Mouse (Mus musculus) heart, postnatal 25 days (tissue): ENCODE measurements around the gene Golga1. TPM values are rescaled to one million over a fixed set of nuclear protein-coding genes. Genes with fewer than 3 reads are reported as not detected.

ENCODE experiments used
- DNase-seq: peaks from one replicate; pipeline ENCODE4 v3.0.0; 2022; ENCODE audit warnings: low spot score
- intact Hi-C: fragments of 180-260 bp; cut with DNase I; formaldehyde crosslinking; loops from one replicate; pipeline ENCODE4 v1.15.1; 2025
- total RNA-seq, 2 experiments: library from RNA; stranded (reverse); gene quantifications; 2 replicates each; pipeline ENCODE4 v1.2.3; 2021

Gene Golga1
- total RNA-seq, 2 experiments from 2014 or later = 14.7 to 15.0 TPM

DNA sequence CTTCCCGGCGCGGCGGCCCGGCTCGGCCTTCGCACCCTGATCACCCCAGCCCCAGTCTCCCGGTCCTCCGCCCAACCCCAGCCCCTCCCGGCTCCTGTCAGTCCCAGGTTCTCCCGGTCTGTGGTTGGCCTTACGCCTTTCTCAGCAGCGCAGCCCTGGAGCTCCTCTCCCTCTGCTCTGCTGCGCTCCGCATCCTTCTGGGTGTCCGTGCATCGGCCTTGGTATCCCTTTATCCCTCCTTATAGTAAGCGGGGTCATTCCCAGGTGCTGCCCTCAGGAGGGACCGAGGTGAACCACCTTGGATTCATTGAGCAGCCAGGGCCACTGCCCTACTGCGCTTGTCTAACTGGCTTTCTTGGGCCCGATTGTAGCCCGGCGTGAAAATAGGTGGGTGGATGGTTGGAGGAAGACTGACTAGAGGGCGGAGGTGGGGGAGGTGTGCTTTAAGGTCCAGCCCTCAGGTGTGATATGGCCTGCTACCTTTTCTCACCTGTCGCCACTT, 56.9 kb downstream of the Golga1 start:
- no peak for DNase-seq
- intact Hi-C loops = loop anchor here (10.0 kb wide), 1 partner anchor 364 kb away; the partner anchor contains the start of gene Psmb7

DNA sequence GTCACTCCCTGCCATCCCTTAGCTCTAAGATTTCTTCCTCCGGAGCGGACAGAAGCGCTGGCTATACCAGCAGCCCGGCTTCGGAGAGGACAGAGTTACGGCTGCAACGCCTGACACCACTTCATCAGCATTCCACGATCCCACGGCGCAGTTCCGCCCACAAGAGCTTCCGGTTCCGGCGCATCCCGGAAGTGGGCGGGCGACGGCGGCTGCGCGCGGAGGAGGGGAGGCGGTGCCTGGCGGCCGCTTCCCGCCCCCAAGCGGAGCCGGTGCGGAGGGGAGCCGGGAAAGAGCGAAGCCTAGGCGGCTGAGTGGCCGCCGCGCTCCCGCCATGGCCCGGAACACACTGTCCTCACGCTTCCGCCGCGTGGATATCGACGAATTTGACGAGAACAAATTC, 57.5 kb downstream of the Golga1 start:
- intact Hi-C loops = loop anchor here (10.0 kb wide), 1 partner anchor 363 kb away; the partner anchor contains the start of gene Psmb7
- peak; percentile 87 for DNase-seq

DNA sequence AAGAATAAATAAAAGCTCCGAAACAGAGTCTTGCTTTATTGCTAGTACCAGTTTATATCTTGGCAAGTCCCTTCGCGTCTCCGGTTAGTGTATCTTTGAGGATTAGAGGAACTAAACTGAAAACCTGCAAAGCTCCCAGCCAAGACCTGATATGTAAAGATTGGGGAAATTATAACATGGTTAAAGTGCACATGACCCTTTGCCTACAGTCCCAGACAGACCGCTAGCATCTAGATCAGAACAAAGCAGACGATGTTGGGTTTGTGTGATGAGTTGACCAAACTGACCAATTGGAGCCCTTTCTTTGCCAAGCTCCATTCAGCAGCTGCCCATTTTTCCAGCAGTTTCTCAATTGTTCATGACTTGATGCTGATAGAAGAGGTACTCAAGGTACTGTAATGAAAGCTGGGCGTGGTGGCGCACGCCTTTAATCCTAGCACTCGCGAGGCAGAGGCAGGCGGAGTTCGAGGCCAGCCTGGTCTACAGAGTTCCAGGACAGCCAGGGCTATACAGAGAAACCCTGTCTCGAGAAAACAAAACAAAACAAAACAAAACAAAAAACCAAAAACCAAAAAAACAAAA, 59.1 kb downstream of the Golga1 start:
- intact Hi-C loops = loop anchor here (10.0 kb wide), 1 partner anchor 361 kb away; the partner anchor contains the start of gene Psmb7
- DNase-seq = no peak

DNA sequence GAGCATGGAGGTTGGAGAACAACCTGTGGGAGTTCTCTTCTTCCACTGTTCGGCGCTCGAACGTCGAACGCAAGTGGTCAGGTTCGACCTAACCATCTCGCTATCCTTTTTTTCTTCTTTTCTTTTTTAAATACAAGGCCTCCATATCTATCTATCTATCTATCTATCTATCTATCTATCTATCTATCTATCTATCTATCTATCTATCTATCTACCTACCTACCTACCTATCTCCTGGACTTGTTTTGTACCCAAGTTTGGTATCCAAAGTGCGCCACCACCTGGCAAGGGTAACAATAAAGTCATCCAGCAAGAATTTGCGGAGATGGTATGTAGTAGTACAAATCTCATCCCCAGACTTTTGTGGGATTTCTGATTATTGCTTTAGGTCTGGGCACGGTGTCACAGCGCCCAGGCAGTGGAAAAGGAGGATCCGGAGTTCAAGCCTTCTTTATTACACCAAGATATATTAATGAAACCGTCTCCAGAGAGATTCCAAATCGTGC, 59.7 kb downstream of the Golga1 start, which contains the start of gene Rpl35:
Gene Rpl35 (minus strand): TSS at position 51 of the 506 bp plus-strand sequence.
- DNase-seq = no peak
- intact Hi-C loops = loop anchor here (10.0 kb wide), 1 partner anchor 361 kb away; the partner anchor contains the start of gene Psmb7

DNA sequence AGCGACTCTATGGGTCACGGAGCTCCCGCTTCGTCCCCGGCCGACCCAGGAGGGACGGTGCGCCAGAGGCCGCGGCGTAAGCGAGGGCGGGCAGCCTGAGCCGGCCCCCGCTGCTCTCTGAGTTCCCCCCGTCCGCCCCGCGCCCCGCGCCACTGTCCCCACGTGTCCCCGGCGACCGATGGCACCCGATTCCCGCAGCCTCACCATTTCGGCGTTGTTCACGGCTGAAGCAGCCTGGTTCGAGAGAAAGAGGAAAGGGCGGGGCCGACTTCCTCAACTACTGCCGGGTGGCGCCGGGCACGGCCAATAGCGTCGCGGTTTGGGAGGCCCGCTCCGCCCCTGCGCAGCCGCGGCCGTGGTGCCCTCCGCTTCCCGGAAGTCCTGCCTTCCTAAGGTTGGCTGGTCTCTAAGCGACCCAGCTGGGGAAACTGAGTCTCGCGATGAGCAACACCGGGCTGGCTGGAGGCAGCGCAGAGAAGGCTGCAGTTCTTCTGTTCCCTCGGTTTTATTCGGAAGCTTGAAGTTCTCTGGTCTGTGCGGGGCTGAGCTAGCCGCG, 60.4 kb downstream of the Golga1 start, which contains the start of gene Arpc5l:
Gene Arpc5l (plus strand): TSS at position 469 of the 556 bp plus-strand sequence.
- DNase-seq = peak; percentile 85
- intact Hi-C loops = loop anchor here (10.0 kb wide), 1 partner anchor 360 kb away; the partner anchor contains the start of gene Psmb7

DNA sequence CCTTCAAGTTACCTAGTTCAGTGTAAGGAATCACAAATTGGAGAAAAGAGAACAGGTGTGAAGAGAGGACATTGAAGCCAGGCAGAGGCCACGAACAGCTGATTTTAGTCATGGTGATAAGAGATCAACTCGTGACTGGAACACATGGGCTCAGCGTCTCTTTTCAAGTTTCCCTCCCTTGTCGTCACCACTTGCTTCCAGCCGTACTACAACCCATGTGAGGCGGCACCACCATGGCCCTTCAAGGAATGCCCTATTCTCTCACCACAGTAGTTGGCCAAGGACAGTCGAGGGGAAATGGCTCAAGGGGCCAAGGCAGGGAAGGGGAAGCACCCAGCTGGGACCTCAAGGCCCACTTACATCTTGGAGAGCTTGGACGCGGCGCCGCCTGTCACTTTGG, 61.0 kb downstream of the Golga1 start:
- no peak for DNase-seq
- intact Hi-C loops = loop anchor here (10.0 kb wide), 1 partner anchor 360 kb away; the partner anchor contains the start of gene Psmb7

DNA sequence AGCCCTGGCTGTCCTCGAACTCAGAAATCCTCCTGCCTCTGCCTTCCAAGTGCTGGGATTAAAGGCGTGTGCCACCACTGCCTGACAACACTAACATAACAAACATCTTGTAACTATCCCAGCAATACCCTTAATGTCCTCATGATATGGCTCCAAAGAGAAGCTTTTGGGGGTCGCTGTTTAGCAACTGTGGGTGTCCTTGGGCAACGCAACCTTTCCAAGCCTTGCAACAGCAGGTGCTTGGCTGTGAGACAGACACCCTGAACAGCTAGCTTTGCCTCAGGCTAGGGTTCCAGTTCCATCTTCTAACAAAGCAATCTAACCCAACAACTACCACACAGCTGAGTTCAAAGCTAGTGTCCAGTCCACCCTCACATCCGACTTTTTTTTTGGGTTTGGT, 61.8 kb downstream of the Golga1 start:
- intact Hi-C loops = loop anchor here (10.0 kb wide), 1 partner anchor 359 kb away; the partner anchor contains the start of gene Psmb7
- DNase-seq = no peak

DNA sequence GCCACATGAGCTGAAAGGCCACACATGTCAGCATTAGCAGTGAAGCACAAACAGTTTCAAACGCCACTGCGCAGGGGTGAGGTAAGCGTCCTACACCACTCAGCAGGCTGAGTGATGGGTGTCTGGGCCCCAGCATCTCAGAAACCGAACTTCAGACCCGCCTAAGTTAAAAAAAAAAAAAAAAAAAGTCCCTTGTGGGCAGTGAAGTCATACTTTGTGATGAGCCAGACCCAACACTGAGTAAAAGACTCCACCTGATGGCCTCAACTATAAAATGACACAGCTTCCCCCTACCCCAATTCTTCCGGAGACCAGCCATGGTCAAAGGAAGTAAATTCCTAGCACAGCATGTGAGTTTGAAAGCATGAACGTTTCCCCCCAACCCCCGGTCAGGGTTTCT, 62.2 kb downstream of the Golga1 start:
- intact Hi-C loops = loop anchor here (10.0 kb wide), 1 partner anchor 358 kb away; the partner anchor contains the start of gene Psmb7
- no peak for DNase-seq

DNA sequence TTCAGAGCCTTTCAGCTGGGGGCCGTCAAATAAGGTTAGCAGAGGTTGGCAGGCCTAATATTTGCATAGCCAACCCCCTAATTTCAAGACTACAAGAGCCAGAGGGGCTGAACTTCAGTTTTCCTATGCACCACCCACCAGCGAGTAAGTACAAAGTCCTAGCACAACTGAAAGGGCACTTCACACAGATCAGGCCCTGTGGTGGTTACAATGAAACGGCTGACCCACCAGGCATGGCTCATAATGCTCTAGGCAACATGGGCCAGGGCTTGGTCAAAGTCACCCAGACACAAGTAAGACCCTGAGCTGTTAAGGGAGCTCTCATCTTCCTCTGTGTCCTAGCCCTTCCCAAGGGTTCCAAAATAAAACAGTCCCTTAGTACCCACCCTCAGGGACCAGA, 63.5 kb downstream of the Golga1 start:
- intact Hi-C loops = loop anchor here (10.0 kb wide), 1 partner anchor 357 kb away; the partner anchor contains the start of gene Psmb7
- no peak for DNase-seq

DNA sequence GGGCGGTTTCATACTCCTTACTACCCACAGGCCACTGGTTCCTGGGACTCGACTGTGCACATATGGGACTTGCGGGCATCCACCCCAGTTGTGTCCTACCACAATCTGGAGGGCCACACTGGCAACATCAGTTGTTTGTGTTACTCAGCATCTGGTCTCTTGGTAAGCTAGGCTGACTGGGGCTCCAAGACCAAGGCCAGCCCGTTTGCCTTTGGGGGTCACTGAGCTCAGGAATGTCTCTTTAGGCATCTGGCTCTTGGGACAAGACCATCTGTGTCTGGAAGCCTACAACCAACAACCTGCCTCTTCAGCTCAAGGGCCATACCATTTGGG, 64.8 kb downstream of the Golga1 start:
- DNase-seq = no peak
- intact Hi-C loops = loop anchor here (10.0 kb wide), 1 partner anchor 356 kb away; the partner anchor contains the start of gene Psmb7

DNA sequence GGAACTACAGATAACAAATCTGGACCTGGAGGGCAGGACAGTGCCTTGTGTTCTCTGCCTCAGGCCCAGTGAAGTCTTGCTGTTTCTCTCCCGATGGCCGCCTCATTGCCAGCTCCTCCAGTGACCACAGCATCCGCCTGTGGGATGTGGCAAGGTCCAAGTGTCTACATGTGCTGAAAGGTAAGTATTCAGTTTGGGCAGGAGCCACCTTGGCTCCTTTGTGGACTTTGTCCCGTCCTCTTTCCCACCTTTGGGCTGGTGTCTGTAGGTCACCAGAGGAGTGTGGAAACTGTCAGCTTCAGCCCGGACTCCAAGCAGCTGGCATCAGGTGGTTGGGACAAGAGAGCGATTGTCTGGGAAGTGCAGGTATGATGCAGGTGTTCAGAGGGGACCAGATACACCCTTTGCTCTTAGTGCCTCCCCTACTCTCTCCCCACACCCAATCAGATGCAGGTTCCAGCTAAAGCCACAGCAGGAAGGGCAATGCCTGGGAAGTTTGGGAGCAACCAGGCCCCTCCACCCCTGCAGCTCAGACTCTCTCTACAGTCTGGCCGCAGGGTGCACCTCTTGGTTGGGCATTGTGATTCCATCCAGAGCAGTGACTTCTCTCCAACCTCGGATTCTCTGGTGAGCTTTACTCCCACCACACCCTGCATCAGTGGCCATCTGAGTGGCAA, 65.3 kb downstream of the Golga1 start:
- intact Hi-C loops = loop anchor here (5.0 to 10.0 kb wide), 2 partner anchors 203 to 355 kb away; partner anchors contain the start of gene Psmb7
- no peak for DNase-seq

DNA sequence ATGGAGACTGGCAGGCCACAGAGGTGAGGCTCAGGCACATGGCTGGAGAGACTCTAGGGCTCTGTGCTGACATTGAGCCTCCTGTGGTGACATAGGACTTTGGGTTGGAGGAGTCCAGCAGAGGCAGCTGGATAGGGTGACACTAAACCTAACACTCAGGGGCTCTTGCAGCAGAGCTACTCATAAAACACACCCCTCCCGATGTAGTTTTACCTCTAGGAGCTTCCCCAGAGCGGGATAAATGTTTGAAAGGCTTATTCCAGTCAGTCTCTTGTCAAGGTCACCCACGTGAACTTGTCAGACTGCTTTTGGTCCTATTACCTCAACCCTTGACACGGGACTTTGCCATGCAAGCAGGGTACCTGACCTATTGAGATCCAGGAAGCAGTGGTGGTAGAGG, 66.0 kb downstream of the Golga1 start:
- intact Hi-C loops = loop anchor here (5.0 kb wide), 1 partner anchor 202 kb away; no protein-coding TSS in a partner anchor
- no peak for DNase-seq

DNA sequence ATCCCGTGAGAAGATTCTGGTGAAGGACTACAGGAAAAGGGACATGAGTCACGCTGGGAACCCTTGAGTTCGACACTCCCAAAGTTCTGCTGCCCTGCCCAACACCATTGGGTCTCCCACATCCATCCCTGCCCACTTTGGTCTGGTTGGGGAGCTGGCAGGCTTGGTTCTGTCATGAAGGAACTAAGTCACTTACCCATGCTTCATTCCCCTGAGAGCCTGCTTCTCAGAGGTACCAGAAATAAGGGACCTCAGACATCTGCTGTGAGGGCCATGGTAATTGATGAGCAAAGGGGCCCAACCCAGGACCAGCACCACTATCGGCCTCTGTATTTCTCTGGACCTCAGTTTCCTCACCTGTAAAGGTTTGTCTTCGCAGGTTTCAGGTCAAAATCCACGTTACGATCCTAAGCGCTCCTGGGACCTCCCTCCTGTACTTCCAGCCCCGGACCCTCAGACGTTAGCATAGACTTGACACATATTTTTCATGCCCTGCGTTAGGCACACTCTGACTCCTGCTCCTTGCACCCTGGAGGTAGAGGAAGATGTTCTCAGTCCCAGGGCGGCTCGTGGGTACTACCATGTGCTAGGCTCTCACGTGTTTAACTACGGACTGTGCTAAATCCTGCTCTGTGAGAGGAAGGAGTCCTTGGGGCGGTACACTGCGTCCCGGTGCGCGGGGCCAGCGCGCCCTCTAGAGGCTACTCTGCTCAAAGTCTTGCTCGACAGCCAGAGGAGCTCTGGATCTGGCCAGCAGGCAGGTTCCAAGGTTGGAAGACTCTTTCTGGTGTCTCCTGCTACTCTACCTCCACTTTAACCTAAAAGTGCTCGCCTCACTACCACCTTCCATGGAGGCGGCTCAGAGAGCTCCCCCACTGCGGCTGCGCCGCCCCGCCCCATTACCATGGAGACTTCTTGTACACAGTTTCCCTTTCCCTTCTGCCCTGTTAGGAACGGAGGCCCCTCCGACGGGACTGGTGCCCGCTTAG, 67.7 kb downstream of the Golga1 start, which contains the start of gene Wdr38:
Gene Wdr38 (plus strand): TSS at position 91 of the 989 bp plus-strand sequence.
- intact Hi-C loops = loop anchor here (1.0 to 5.0 kb wide), 3 partner anchors 43 to 200 kb away; partner anchors contain the start of gene Nr6a1
- peak; percentile 78 for DNase-seq

DNA sequence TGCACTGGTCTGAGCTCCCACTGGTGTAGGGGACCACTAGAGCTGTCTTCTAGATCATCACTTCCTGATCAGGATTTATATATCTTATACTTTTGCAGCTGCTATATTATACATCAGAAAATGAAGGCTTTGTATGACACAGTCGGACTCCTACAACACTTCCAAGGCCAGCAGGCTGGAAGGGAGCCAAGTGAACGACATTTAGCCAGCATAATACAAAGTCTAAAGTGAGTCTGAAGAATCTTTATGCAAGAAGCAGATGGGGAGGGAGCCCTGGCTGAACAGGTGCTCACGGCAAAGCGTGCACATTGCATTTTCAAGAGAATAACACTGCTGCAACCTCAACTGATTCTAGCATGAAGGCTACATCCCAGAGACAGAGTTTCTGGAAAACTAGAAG, 72.9 kb downstream of the Golga1 start:
- intact Hi-C loops = no loop called here
- no peak for DNase-seq

DNA sequence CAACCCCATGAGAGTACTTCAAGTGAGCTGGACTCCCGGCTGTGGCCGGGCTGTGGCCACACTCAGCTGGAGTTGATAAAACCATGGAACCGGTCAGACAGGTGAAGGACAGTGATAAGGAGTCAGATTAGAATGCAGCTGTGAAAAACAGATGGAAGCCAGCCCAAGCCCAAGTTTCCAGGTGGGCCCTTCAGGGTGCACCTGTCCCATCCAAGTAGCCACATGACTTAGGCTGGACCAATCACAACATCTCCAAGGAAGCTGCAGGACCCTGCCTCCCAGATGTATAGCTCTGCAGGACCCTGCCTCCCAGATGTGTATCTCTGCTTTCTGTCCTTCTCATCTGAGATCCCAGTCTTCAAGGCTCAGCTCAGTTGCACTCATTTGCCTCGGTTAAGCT, 73.3 kb downstream of the Golga1 start:
- no peak for DNase-seq
- intact Hi-C loops = no loop called here

DNA sequence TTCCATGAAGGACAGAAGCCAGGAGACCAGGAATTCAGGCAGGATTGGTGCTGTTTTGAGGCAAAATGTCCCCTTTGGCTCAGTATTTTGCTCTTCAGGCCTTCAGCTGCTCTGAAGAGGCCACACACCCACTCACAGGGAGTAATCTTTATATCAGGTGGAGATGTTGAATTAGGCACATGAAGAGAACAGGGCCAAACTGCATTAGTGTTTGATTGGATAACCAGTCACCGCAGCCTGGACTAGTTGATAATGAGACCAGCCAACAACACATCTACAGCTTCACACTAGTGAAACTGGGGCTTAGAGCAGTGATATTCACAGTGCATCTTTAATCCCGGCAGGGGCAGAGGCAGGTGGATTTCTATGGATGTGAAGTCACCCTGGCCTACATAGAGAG, 76.4 kb downstream of the Golga1 start:
- DNase-seq = no peak
- intact Hi-C loops = no loop called here

DNA sequence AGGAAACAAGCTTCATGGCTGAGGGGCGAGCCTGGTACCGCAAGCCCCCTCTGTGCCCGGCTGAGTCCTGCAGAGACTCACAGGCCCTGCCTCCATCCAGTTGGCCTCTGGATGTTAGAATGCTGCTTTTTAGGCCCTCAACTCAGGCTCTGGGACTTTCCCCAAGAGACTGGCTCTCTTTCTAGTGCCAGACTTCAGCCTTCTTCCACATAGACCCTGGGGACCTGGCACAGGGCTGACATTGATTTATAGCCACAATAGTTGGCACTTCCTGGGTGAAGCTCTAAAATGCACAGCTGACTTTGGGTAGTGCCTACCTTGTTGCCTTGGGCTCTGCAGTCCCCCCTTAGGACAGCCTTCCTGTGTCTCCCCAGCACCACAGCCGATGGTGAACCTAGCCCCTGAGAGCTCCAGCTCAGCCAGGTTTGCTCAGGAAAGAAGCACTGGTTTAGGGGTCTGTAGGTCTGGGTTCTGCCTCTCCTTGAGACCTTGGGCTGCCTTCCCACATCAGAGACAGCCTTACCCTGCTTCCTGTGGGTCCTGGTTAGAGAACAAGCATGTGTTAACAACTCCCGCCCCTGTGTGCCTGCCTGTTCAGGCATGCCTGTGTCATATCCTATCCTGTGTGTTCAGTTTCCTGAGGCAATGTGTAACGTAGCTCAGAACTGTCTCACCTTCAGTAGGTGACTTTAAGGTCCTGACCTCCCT, 77.4 kb downstream of the Golga1 start:
- intact Hi-C loops = no loop called here
- no peak for DNase-seq

DNA sequence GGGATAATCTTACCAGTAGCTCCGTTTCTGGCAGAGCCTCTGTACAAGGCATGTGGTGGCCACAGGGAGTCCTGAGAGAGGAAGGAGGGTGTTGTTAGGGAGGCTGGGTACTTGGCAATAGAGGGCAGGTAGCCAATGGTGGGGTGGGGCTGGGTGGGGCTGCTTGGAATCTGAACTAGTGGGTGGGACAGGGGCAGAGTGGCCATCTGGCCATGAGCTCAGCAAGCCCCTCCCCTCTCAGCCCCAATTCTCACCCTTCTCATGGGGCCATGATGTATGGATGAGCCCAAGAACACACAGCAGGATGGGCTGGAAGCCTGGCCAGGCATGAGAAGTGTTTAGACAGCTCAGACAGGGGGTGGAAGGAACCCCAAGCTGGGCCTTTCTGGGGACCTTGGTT, 78.0 kb downstream of the Golga1 start:
- no peak for DNase-seq
- intact Hi-C loops = no loop called here
